Mouse (Mus musculus) layer of hippocampus, postnatal 14 days (tissue): ENCODE measurements at regions not wholly inside any gene's neighbourhood (a gene's known extent, or its start where the extent isn't known, plus 50 kb on each side); places are given as distances from the start of the nearest gene placed in this dataset.

Experiments
- DNase-seq, 2 experiments: peaks; one replicate each; pipeline ENCODE4 v3.0.0; 2021 to 2022; ENCODE audit warnings: low spot score in 2 of 2, mixed read lengths in 1 of 2

DNA sequence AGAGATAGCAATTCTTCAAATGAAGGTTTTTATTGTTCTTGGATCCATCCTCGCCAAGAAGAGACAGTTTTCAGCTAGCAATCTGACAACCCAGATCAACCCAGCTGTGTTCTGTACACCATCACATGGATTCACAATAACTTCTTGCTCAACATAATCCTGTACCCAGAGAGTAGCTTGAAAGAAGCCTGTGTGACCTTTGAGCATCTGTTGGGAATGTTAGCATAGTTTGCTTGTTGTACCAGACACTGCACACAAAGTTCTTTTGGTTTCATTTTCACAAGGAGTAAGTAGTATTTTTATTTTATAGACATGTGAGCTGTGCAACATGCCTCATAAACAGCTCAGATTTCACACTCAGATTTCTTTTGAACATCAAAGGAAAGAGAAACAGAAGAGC lies 136.0 kb downstream of the Gm9733 start:
- DNase-seq = peak in 1 of 2 experiments; percentile 37

DNA sequence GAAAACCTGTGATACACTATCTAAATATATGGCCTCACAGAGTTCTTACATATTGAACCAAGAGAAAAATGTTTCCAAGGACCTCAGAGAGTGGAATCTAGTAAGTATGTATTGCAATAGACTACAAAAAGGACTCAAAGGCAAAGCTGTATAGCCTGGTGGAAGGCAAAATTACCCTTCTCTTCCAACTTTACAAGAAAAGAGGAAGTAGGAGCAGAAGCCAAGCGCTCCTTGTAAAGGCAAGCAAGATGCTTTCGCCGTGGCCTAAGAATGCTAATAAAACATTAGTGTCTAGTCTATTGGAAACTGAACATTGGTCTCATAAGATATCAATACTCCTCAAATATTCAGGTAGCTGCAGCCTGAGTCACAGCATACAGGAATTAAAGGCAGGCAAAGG lies 134.0 kb downstream of the Gm9733 start:
- DNase-seq = no peak

- no peak for DNase-seq
Measured at GRCm38 (mm10) chr3:15200309-15200708, 131.8 kb downstream of the Gm9733 start.

- DNase-seq = no peak
Measured at GRCm38 (mm10) chr3:15200990-15201389, 131.1 kb downstream of the Gm9733 start.

- no peak for DNase-seq
Measured at GRCm38 (mm10) chr3:15202760-15203159, 129.3 kb downstream of the Gm9733 start.

- no peak for DNase-seq
Measured at GRCm38 (mm10) chr3:15205266-15206229, 126.6 kb downstream of the Gm9733 start.

DNA sequence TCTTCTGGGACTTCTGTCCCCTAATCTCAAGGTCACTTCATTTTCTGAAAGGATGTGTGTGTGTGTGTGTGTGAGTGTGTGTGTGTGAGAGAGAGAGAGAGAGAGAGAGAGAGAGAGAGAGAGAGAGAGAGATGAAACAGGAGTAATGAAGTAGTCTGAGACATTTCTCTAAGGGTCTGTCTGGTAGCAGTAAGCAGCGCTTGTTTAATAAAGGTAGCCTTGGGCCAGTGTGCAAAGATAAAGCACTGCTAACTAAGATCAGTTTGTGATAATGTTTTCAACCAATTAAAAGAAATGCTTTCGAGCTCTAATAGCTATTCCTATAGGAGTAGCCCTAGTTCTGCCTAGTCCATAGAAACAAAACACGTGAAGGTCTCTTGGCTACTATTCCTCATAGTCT lies 119.7 kb downstream of the Gm9733 start:
- DNase-seq = no peak

- no peak for DNase-seq
Measured at GRCm38 (mm10) chr3:15217591-15217990, 114.5 kb downstream of the Gm9733 start.

DNA sequence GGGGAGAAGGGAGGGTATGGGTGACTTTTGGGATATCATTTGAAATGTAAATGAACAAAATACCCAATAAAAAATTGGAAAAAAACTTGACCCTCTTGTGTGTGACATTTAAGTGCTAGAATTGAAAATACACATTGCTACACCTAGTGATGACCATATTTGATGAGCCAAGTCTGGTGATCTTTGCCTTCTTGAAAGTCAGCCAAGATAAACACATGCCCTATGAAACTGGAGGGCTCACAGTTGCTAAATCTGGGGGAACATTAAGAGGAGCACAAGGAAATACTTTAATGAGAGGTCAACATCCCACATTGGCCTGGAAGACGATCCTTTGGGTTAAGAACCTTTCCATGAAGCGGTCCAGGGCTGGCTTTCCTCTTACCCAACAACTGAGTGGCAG lies 112.8 kb downstream of the Gm9733 start:
- DNase-seq = no peak

- DNase-seq = no peak
Measured at GRCm38 (mm10) chr3:15223266-15223665, 108.8 kb downstream of the Gm9733 start.

DNA sequence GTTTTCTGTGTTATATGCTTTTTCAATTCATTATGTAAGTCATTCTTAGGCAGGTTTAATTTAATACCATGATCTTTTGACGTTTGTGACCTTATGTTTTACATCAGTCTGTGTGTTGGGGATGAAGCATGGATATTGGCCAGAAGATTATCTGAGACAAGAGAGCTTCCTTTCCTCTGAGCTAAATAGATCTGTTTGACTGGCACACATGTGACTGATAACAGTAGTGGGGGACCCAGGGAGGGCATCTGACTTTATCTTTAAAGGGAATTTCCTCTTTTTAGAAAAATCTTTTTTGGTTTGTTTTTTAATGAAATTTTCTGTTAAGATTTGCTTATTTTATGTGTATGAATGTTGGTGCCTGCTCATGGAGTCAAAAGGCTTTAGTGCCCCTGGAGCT lies 107.7 kb downstream of the Gm9733 start:
- no peak for DNase-seq

GRCm38 (mm10) chr3:15228641-15229040 lies 103.5 kb downstream of the Gm9733 start:
- DNase-seq = no peak

- no peak for DNase-seq
Measured at GRCm38 (mm10) chr3:15230204-15230603, 101.9 kb downstream of the Gm9733 start.

GRCm38 (mm10) chr3:15231433-15231832 lies 100.7 kb downstream of the Gm9733 start:
- no peak for DNase-seq

GRCm38 (mm10) chr3:15237817-15238432 lies 94.2 kb downstream of the Gm9733 start:
- DNase-seq = no peak

DNA sequence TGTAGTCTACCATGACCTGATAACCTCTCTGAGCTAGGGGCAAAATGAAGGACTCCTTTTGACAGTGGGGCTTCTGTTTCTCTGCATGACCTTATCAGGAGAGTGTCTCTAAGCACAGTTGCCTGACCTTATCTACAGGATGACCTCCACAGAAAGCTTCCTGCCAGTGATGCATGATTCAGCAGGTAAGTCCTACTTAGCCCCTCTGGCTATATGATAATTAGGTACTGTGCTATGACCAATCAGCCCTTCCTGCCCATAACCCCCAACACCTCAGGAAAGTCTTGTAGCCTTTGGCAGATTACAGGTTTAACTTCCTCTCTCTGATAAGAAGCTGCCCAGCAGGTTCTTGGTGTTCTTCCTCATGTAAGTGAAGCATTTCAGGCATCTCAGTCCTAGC lies 89.7 kb downstream of the Gm9733 start:
- no peak for DNase-seq

GRCm38 (mm10) chr3:15243584-15243983 lies 88.5 kb downstream of the Gm9733 start:
- DNase-seq = no peak

DNA sequence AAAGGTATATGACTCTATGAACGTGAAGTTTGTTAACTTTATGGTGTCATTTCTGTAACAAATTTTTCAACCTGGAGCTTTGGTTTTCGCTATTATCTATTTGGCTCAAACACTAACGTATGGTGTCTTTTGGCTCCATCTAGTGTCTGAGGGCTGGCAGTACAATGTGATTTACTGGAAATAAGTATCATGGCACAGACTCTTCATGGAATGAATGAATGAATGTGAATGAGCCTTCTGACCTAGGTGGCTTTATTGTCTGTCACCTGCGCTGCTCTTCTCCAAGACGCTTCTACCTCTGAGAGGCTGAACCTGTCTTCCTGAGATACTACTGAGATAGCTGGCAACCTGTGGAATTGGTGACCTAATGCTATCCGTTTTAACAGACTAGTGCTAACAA lies 87.1 kb downstream of the Gm9733 start:
- DNase-seq = peak in 1 of 2 experiments; percentile 58
